Mouse (Mus musculus): ENCODE measurements around the gene Pglyrp2.

DNA sequence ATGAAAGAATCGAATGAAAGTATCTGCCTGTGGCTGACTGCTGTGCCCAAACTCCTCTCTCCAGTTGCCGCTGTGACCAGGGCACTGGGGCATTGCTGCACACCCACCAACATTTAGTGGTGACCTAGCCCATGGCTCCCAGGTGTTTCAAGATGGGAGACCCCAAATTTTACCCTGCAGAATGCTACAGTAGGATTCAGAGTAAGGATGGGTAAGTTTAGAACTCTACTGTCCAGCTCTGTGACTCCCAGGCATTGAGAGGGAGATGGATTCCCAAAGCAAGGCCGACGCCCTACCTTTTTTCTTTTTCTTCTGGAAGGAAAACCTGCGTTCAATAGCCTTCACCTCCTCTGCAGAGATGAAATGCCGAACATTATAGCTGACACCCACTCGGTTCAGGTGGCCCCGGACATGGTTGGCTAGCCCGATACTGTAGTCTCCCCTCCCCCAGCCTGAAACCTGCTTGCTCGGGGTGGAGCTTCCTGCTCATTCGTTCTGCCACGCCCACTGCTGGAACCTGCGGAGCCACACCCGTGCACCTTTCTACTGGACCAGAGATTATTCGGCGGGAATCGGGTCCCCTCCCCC lies 54.9 kb downstream of the Pglyrp2 start:
- TF ChIP-seq CTCF (IDR thresholded peaks at IDR 0.05) (no peak), EP300 (IDR thresholded peaks at IDR 0.05) (no peak)
